Comparison of ENCODE assay signal across 18 mouse cellular contexts in genomic region chr14:7803874-7804557, GRCm38 (mm10). TPM values are rescaled to one million over a fixed set of nuclear protein-coding genes. Genes with fewer than 3 reads are reported as not detected.
DNase-seq lines count a peak whose midpoint lies in the region; ATAC-seq and TF ChIP-seq lines count a peak whose summit lies in the region.
"Had no signal": no experiment of that assay in that cellular context is flagged by ENCODE, and none has a peak within 500 bp of the region (broad histone marks: within the 10 kb centered on the region; RNA-seq: fewer than 3 reads in every experiment).

No protein-coding gene starts in this region.

- H3K4me3 ChIP-seq in embryonic facial prominence, embryonic 12.5 days = no peak overlapping the region
- H3K4me3 ChIP-seq in embryonic facial prominence, embryonic 10.5 days = no peak overlapping the region
- no peak overlapping the region for H3K4me3 ChIP-seq in lung, embryonic 14.5 days (ENCODE audit: low read depth, low read length)
- H3K4me3 ChIP-seq in lung, adult 2 months (replicated peaks; ENCODE audit: extremely low read depth, low read depth, low read length) = no peak overlapping the region
- H3K4me3 ChIP-seq in kidney, adult 2 months (ENCODE audit: insufficient read depth, low read depth, low read length) = no peak overlapping the region
- H3K4me3 ChIP-seq: heart, embryonic 15.5 days; liver, embryonic 12.5 days had no signal

- no peak for TF ChIP-seq CTCF in lung, embryonic 14.5 days (IDR thresholded peaks at IDR 0.05; ENCODE audit: low read depth)
- no peak for TF ChIP-seq CTCF in lung, adult 2 months (IDR thresholded peaks at IDR 0.05; ENCODE audit: insufficient read depth, low read length)
- no peak for TF ChIP-seq CTCF in kidney, adult 2 months (conservative IDR thresholded peaks at IDR 0.05; ENCODE audit: insufficient read depth, insufficient read length, low read depth, low read length)

- no peaks in the 10 kb centered on the region for H3K4me1 ChIP-seq in embryonic facial prominence, embryonic 12.5 days
- peaks cover 6% of the 10 kb centered on the region for H3K4me1 ChIP-seq in embryonic facial prominence, embryonic 10.5 days
- H3K4me1 ChIP-seq in lung, embryonic 14.5 days (ENCODE audit: insufficient read depth) = no peaks in the 10 kb centered on the region
- no peaks in the 10 kb centered on the region; the same call in 1 of the 2 replicates for H3K4me1 ChIP-seq in lung, adult 2 months (ENCODE audit: control insufficient read depth, insufficient read depth, low read length)
- no peaks in the 10 kb centered on the region for H3K4me1 ChIP-seq in kidney, adult 2 months (ENCODE audit: control insufficient read depth, insufficient read depth, low read length)

- H3K36me3 ChIP-seq in embryonic facial prominence, embryonic 12.5 days = no peaks in the 10 kb centered on the region
- H3K36me3 ChIP-seq in embryonic facial prominence, embryonic 10.5 days (replicated peaks) = no peaks in the 10 kb centered on the region
- no peaks in the 10 kb centered on the region for H3K36me3 ChIP-seq in lung, embryonic 14.5 days (ENCODE audit: insufficient read depth)
- no peaks in the 10 kb centered on the region for H3K36me3 ChIP-seq in kidney, adult 2 months (ENCODE audit: control insufficient read depth, insufficient read depth, low read length)
- H3K36me3 ChIP-seq: G1E; heart, embryonic 15.5 days; liver, embryonic 12.5 days had no signal

- WGBS in embryonic facial prominence, embryonic 12.5 days = 58% methylated on average over 4 of the region's 4 CpGs
- WGBS in embryonic facial prominence, embryonic 10.5 days = 63% methylated on average over 4 of the region's 4 CpGs
- WGBS in lung, embryonic 14.5 days = 47% methylated on average over 4 of the region's 4 CpGs
- WGBS in lung, adult 2 months = 29% methylated on average over 4 of the region's 4 CpGs
- 43% methylated on average over 4 of the region's 4 CpGs for WGBS in kidney, adult 2 months

- 0 out of 2 replicates have a peak, but pooled peaks have one; percentile 44 for ATAC-seq in embryonic facial prominence, embryonic 12.5 days (ENCODE audit: insufficient number of reproducible peaks, insufficient read depth, low FRiP score, low TSS enrichment)
- peak; percentile 47; the same call in 1 of the 2 replicates for ATAC-seq in lung, embryonic 14.5 days (ENCODE audit: insufficient read depth)
- peak; percentile 85 for ATAC-seq in megakaryocyte progenitor cell, adult 5-6 weeks (replicated peaks; ENCODE audit: poor library complexity)
- ATAC-seq: activated CD4-positive, CD25-positive, alpha-beta regulatory T cell, adult 4 months; inflammation-experienced regulatory T-cells, adult 6 months; liver, embryonic 12.5 days had no signal

- DNase-seq in embryonic facial prominence, embryonic 10.5 days (ENCODE audit: low spot score) = no peak
- no peak for DNase-seq in lung, embryonic 14.5 days
- DNase-seq in lung, adult 2 months = no peak
- DNase-seq in cerebellum, adult 9-11 months = peak; percentile 85
- no peak for DNase-seq in kidney, adult 2 months
- DNase-seq in neural tube, embryonic 10.5 days (ENCODE audit: extremely low spot score, low spot score) = no peak
- DNase-seq: gastrocnemius, postnatal 36 days; kidney, postnatal 25 days; lung, postnatal 14 days had no signal

- TF ChIP-seq POLR2A in lung, adult 2 months (IDR thresholded peaks at IDR 0.05; ENCODE audit: borderline replicate concordance, extremely low read depth, low read depth, low read length) = no peak
- TF ChIP-seq POLR2A in kidney, adult 2 months (IDR thresholded peaks at IDR 0.05; ENCODE audit: low read depth, low read length) = no peak

- H3K9me3 ChIP-seq in embryonic facial prominence, embryonic 12.5 days = no peaks in the 10 kb centered on the region
- peaks cover 7% of the 10 kb centered on the region; the same call in 1 of the 2 replicates for H3K9me3 ChIP-seq in embryonic facial prominence, embryonic 10.5 days
- peaks cover 5% of the 10 kb centered on the region; the same call in 1 of the 2 replicates for H3K9me3 ChIP-seq in lung, embryonic 14.5 days (ENCODE audit: low read depth, low read length)
- H3K9me3 ChIP-seq: G1E; heart, embryonic 15.5 days; liver, embryonic 12.5 days had no signal

- H3K27ac ChIP-seq in embryonic facial prominence, embryonic 12.5 days = no peak overlapping the region
- H3K27ac ChIP-seq in embryonic facial prominence, embryonic 10.5 days (replicated peaks) = no peak overlapping the region
- H3K27ac ChIP-seq in lung, embryonic 14.5 days (ENCODE audit: low read depth) = no peak overlapping the region
- no peak overlapping the region for H3K27ac ChIP-seq in kidney, adult 2 months (ENCODE audit: insufficient read depth, low read depth, low read length)
- H3K27ac ChIP-seq: heart, embryonic 15.5 days; liver, embryonic 12.5 days had no signal

- H3K9ac ChIP-seq in embryonic facial prominence, embryonic 12.5 days = no peak overlapping the region
- H3K9ac ChIP-seq in lung, embryonic 14.5 days = no peak overlapping the region
- H3K9ac ChIP-seq: heart, embryonic 15.5 days; liver, embryonic 12.5 days had no signal

- H3K4me2 ChIP-seq in embryonic facial prominence, embryonic 12.5 days (replicated peaks) = no peak overlapping the region
- H3K4me2 ChIP-seq in lung, embryonic 14.5 days = no peak overlapping the region
- H3K4me2 ChIP-seq: heart, embryonic 15.5 days; liver, embryonic 12.5 days had no signal

- no peaks in the 10 kb centered on the region for H3K27me3 ChIP-seq in embryonic facial prominence, embryonic 12.5 days
- H3K27me3 ChIP-seq in embryonic facial prominence, embryonic 10.5 days (replicated peaks; ENCODE audit: low read depth, poor library complexity, severe bottlenecking) = no peaks in the 10 kb centered on the region
- H3K27me3 ChIP-seq in lung, embryonic 14.5 days (ENCODE audit: insufficient read depth, low read length) = no peaks in the 10 kb centered on the region
- no peaks in the 10 kb centered on the region for H3K27me3 ChIP-seq in kidney, adult 2 months (replicated peaks; ENCODE audit: control insufficient read depth, insufficient read depth, low read length)
- H3K27me3 ChIP-seq: heart, embryonic 15.5 days; liver, embryonic 12.5 days had no signal

RNA-seq across cellular contexts. Expression of gene Gm26661, which starts 12.6 kb away (rescaled TPM):
- not detected in 2 replicates for polyA plus RNA-seq in embryonic facial prominence, embryonic 12.5 days (2016; fragmentation: Nextera tagmentation; extraction: Ambion mirVana)
- not detected in 2 replicates for polyA plus RNA-seq in embryonic facial prominence, embryonic 10.5 days (2016; fragmentation: Nextera tagmentation; extraction: Ambion mirVana)
- not detected in 2 replicates for polyA plus RNA-seq in lung, embryonic 14.5 days (2014; fragmentation: Nextera tagmentation; extraction: Ambion mirVana)
- polyA plus RNA-seq in lung, adult 2 months (2012; rRNA removed) = not detected in 2 replicates
- total RNA-seq in megakaryocyte progenitor cell, adult 5-6 weeks (2015) = not detected in 2 replicates
- total RNA-seq in megakaryocyte progenitor cell, adult 5-6 weeks (2017) = not detected in 2 replicates
- polyA plus RNA-seq in kidney, adult 2 months (2012; rRNA removed) = not detected in 2 replicates
- total RNA-seq: adrenal gland, postnatal 4 days; G1E; gastrocnemius, postnatal 36 days; left cerebral cortex, adult 18-20 months had no signal
- polyA plus RNA-seq: activated CD4-positive, CD25-positive, alpha-beta regulatory T cell, adult 4 months; G1E; heart, embryonic 15.5 days; inflammation-experienced regulatory T-cells, adult 6 months; liver, embryonic 12.5 days had no signal

RNA-seq across cellular contexts. Expression of gene Flnb, which starts 13.7 kb away (rescaled TPM):
- 32.8 and 32.9 TPM in 2 replicates for polyA plus RNA-seq in embryonic facial prominence, embryonic 12.5 days (2016; fragmentation: Nextera tagmentation; extraction: Ambion mirVana)
- polyA plus RNA-seq in embryonic facial prominence, embryonic 10.5 days (2016; fragmentation: Nextera tagmentation; extraction: Ambion mirVana) = 20.4 and 22.5 TPM in 2 replicates
- polyA plus RNA-seq in lung, embryonic 14.5 days (2014; fragmentation: Nextera tagmentation; extraction: Ambion mirVana) = 19.5 and 22.5 TPM in 2 replicates
- polyA plus RNA-seq in lung, adult 2 months (2012; rRNA removed) = 22.3 and 26.4 TPM in 2 replicates
- total RNA-seq in megakaryocyte progenitor cell, adult 5-6 weeks (2015) = 16.1 and 16.9 TPM in 2 replicates
- 16.7 and 17.1 TPM in 2 replicates for total RNA-seq in megakaryocyte progenitor cell, adult 5-6 weeks (2017)
- polyA plus RNA-seq in kidney, adult 2 months (2012; rRNA removed) = 37.2 and 41.2 TPM in 2 replicates
